Mouse (Mus musculus) CH12.LX (cell line): ENCODE results near the gene Myrfl. TPM values are rescaled to one million over a fixed set of nuclear protein-coding genes. Genes with fewer than 3 reads are reported as not detected.

Experiments used
- DNase-seq: peaks from one replicate; pipeline ENCODE4 v3.0.0-alpha.2; 2013; ENCODE audit errors: extremely low read depth
- H3K27ac ChIP-seq: 2 replicates; pipeline ENCODE4 v1.5.1; 2012; ENCODE audit warnings: low read depth, mild to moderate bottlenecking, control low read depth, moderate library complexity; ENCODE audit not compliant: insufficient read depth
- H3K27me3 ChIP-seq: replicated peaks from 2 replicates; pipeline ENCODE3; 2012; ENCODE audit warnings: inconsistent platforms
- H3K36me3 ChIP-seq, 2 experiments: replicated peaks in 1 of 2; 2 replicates each; pipeline versions ENCODE3 to v1.6.1; 2012; ENCODE audit warnings: inconsistent platforms in 1 of 2, low read length in 1 of 2, mild to moderate bottlenecking in 1 of 2, mixed read lengths in 1 of 2, moderate library complexity in 1 of 2; ENCODE audit not compliant: control insufficient read depth in 1 of 2, insufficient read depth in 1 of 2
- H3K4me1 ChIP-seq, 2 experiments: 2 replicates each; pipeline ENCODE4 v1.6.1; 2012; ENCODE audit warnings: inconsistent platforms in 1 of 2, moderate library complexity in 1 of 2; ENCODE audit not compliant: insufficient read depth in 2 of 2, control insufficient read depth in 1 of 2
- H3K4me2 ChIP-seq: 2 replicates; pipeline ENCODE4 v1.6.1; 2012; ENCODE audit warnings: low read depth, mild to moderate bottlenecking, control low read depth; ENCODE audit not compliant: poor library complexity, insufficient read depth, severe bottlenecking
- H3K4me3 ChIP-seq, 3 experiments: fragments of 150-350 bp in 1 of 3; sonication (generic) in 1 of 3; replicated peaks in 1 of 3; 2 replicates each; pipeline versions ENCODE3 to v1.5.1; 2011 to 2012; ENCODE audit warnings: low read depth in 2 of 3, low read length in 2 of 3, mild to moderate bottlenecking in 2 of 3, moderate library complexity in 2 of 3, control low read depth in 1 of 3, improper control_type of control experiment in 1 of 3, inconsistent platforms in 1 of 3, mixed read lengths in 1 of 3; ENCODE audit not compliant: poor library complexity in 1 of 3
- H3K79me2 ChIP-seq: replicated peaks from 2 replicates; pipeline ENCODE4 v1.6.1; 2012; ENCODE audit warnings: mild to moderate bottlenecking, moderate library complexity; ENCODE audit not compliant: control insufficient read depth, poor library complexity, insufficient read depth, severe bottlenecking; ENCODE audit errors: extremely low read depth
- H3K9ac ChIP-seq: 2 replicates; pipeline ENCODE4 v1.6.1; 2012; ENCODE audit warnings: low read depth, mild to moderate bottlenecking, control low read depth, moderate library complexity; ENCODE audit not compliant: insufficient read depth
- H3K9me3 ChIP-seq: replicated peaks from 2 replicates; pipeline ENCODE3; 2012; ENCODE audit warnings: low read length, inconsistent platforms, mixed read lengths
- BHLHE40 ChIP-seq: IDR thresholded peaks from 2 replicates; pipeline ENCODE4 v1.6.1; 2011; ENCODE audit warnings: mild to moderate bottlenecking, low read depth, low read length, improper control_type of control experiment
- CHD1 ChIP-seq: IDR thresholded peaks from 2 replicates; pipeline ENCODE4 v1.6.1; 2012; ENCODE audit warnings: low read depth, low read length, improper control_type of control experiment, inconsistent platforms
- CTCF ChIP-seq, 2 experiments: IDR thresholded peaks in 1 of 2; conservative IDR thresholded peaks in 1 of 2; 2 replicates each; pipeline ENCODE4 v1.5.1; 2011 to 2012; ENCODE audit warnings: low read depth in 2 of 2, low read length in 2 of 2, improper control_type of control experiment in 1 of 2, inconsistent platforms in 1 of 2, mild to moderate bottlenecking in 1 of 2, moderate library complexity in 1 of 2
- E2F4 ChIP-seq: IDR thresholded peaks from 2 replicates; pipeline ENCODE4 v1.6.1; 2011; ENCODE audit warnings: low read depth, low read length, improper control_type of control experiment; ENCODE audit not compliant: insufficient replicate concordance
- ELF1 ChIP-seq: IDR thresholded peaks from 2 replicates; pipeline ENCODE4 v1.6.1; 2014; ENCODE audit warnings: low read depth, mild to moderate bottlenecking, inconsistent platforms, low read length, improper control_type of control experiment
- ETS1 ChIP-seq: conservative IDR thresholded peaks from 2 replicates; pipeline ENCODE4 v1.6.1; 2012; ENCODE audit warnings: low read depth, mild to moderate bottlenecking, inconsistent platforms, low read length, improper control_type of control experiment, moderate library complexity
- IRF4 ChIP-seq: IDR thresholded peaks from 2 replicates; pipeline ENCODE4 v1.6.1; 2014; ENCODE audit warnings: low read depth, mild to moderate bottlenecking, inconsistent platforms, low read length, improper control_type of control experiment
- JUN ChIP-seq: IDR thresholded peaks from 2 replicates; pipeline ENCODE4 v1.6.1; 2011; ENCODE audit warnings: low read depth, mild to moderate bottlenecking, low read length, improper control_type of control experiment, moderate library complexity; ENCODE audit not compliant: insufficient read depth
- KAT2A ChIP-seq: IDR thresholded peaks from 2 replicates; pipeline ENCODE4 v1.6.1; 2012; ENCODE audit warnings: low read length, improper control_type of control experiment, inconsistent platforms; ENCODE audit not compliant: insufficient replicate concordance
- MAX ChIP-seq: IDR thresholded peaks from 2 replicates; pipeline ENCODE4 v1.6.1; 2011; ENCODE audit warnings: low read length, improper control_type of control experiment
- MAZ ChIP-seq: IDR thresholded peaks from 2 replicates; pipeline ENCODE4 v1.6.1; 2012; ENCODE audit warnings: low read depth, mild to moderate bottlenecking, inconsistent platforms, low read length, improper control_type of control experiment, moderate library complexity
- MEF2A ChIP-seq: IDR thresholded peaks from 2 replicates; pipeline ENCODE4 v1.6.1; 2014; ENCODE audit warnings: low read depth, mild to moderate bottlenecking, inconsistent platforms, low read length, improper control_type of control experiment, borderline replicate concordance
- MXI1 ChIP-seq: IDR thresholded peaks from 2 replicates; pipeline ENCODE4 v1.6.1; 2011; ENCODE audit warnings: mild to moderate bottlenecking, low read depth, low read length, improper control_type of control experiment
- MYC ChIP-seq: IDR thresholded peaks from 2 replicates; pipeline ENCODE4 v1.6.1; 2011; ENCODE audit warnings: low read depth, mild to moderate bottlenecking, improper control_type of control experiment, low read length
- NELFE ChIP-seq: IDR thresholded peaks from 2 replicates; pipeline ENCODE4 v1.6.1; 2011; ENCODE audit warnings: low read depth, low read length, improper control_type of control experiment
- NRF1 ChIP-seq: IDR thresholded peaks from 2 replicates; pipeline ENCODE4 v1.6.1; 2014; ENCODE audit warnings: low read depth, mild to moderate bottlenecking, inconsistent platforms, low read length, improper control_type of control experiment, moderate library complexity
- POLR2A ChIP-seq: IDR thresholded peaks from 2 replicates; pipeline ENCODE4 v1.6.1; 2011; ENCODE audit warnings: low read depth, mild to moderate bottlenecking, improper control_type of control experiment, low read length
- RAD21 ChIP-seq: IDR thresholded peaks from 2 replicates; pipeline ENCODE4 v1.6.1; 2011; ENCODE audit warnings: low read depth, mild to moderate bottlenecking, low read length, improper control_type of control experiment, moderate library complexity
- SIN3A ChIP-seq: IDR thresholded peaks from 2 replicates; pipeline ENCODE4 v1.6.1; 2012; ENCODE audit warnings: low read length, improper control_type of control experiment, inconsistent platforms
- SMC3 ChIP-seq: IDR thresholded peaks from 2 replicates; pipeline ENCODE4 v1.6.1; 2011; ENCODE audit warnings: low read depth, low read length, improper control_type of control experiment
- TBP ChIP-seq: conservative IDR thresholded peaks from 2 replicates; pipeline ENCODE4 v1.6.1; 2011; ENCODE audit warnings: low read depth, low read length, improper control_type of control experiment
- UBTF ChIP-seq: IDR thresholded peaks from 2 replicates; pipeline ENCODE4 v1.6.1; 2012; ENCODE audit warnings: low read depth, mild to moderate bottlenecking, inconsistent platforms, low read length, improper control_type of control experiment, moderate library complexity
- USF1 ChIP-seq: IDR thresholded peaks from 2 replicates; pipeline ENCODE4 v1.6.1; 2014; ENCODE audit warnings: low read depth, mild to moderate bottlenecking, inconsistent platforms, low read length, improper control_type of control experiment
- ZC3H11A ChIP-seq: IDR thresholded peaks from 2 replicates; pipeline ENCODE4 v1.6.1; 2012; ENCODE audit warnings: low read depth, mild to moderate bottlenecking, inconsistent platforms, low read length, improper control_type of control experiment
- ZNF384 ChIP-seq: IDR thresholded peaks from 2 replicates; pipeline ENCODE4 v1.6.1; 2012; ENCODE audit warnings: low read depth, low read length, improper control_type of control experiment, inconsistent platforms
- dilution Hi-C: fragments of 300-500 bp; cut with MboI; formaldehyde crosslinking; loops from 2 replicates; pipeline ENCODE4 v1.14.3; 2020; ENCODE audit warnings: low sequenced_read_pairs; ENCODE audit not compliant: extremely low pct_unique_long_range_greater_than_20kb, extremely low pct_ligation_motif_present
- in situ Hi-C: fragments of 300-500 bp; cut with MboI; formaldehyde crosslinking; loops from 3 replicates; pipeline ENCODE4 v1.14.3; 2019; ENCODE audit warnings: low sequenced_read_pairs, low pct_ligation_motif_present, low pct_unique_long_range_greater_than_20kb, mixed read lengths
- polyA plus RNA-seq: library from polyadenylated mRNA; unstranded; fragments of >175 nt; gene quantifications from 2 replicates; pipeline ENCODE4 v1.2.1, GENCODE M21; 2012; ENCODE audit warnings: low read depth; ENCODE audit not compliant: insufficient read length
- total RNA-seq, 2 experiments: library from RNA; depleted of rRNA; stranded (reverse); fragments of 300-350 nt in 1 of 2; fragments of >200 nt in 1 of 2; gene quantifications; 2 replicates each; pipeline ENCODE4 v1.2.3; 2012 to 2014

Myrfl gene
- total and polyA plus RNA-seq, 3 experiments, result not detected

- Histone ChIP-seq H3K27me3 (no peaks in the 10 kb centered on the region), H3K9me3 (no peaks in the 10 kb centered on the region), H3K79me2 (no peaks in the 10 kb centered on the region), H3K9ac (no peak overlapping the region), H3K4me1 (peaks cover 2 to 7% of the 10 kb centered on the region in 2 experiments; a peak in 2 of 4 replicates), H3K4me2 (no peak overlapping the region), H3K27ac (no peak overlapping the region), H3K36me3 (no peaks in the 10 kb centered on the region), H3K4me3 (no peak overlapping the region)
- no peak for DNase-seq
- no peak for TF ChIP-seq MXI1
- TF ChIP-seq JUN, result no peak
- no peak for TF ChIP-seq MYC
- no peak for TF ChIP-seq MAZ
- TF ChIP-seq CHD1, result no peak
- no peak for TF ChIP-seq ZNF384
- TF ChIP-seq KAT2A, result no peak
- in situ Hi-C loops (no loop called here), dilution Hi-C loops (no loop called here)
Measured at GRCm38 (mm10) chr10:116853159-116853845, 43.4 kb downstream of the Myrfl start.

GRCm38 (mm10) chr10:116848749-116849473 is 47.8 kb downstream of the Myrfl start:
- no peak for TF ChIP-seq UBTF
- peak; percentile 58; the same call in 1 of the 2 replicates for TF ChIP-seq MAX
- peak; percentile 86 to 92 for TF ChIP-seq CTCF (conservative IDR thresholded peaks at IDR 0.05 in 1 of 2, IDR thresholded peaks at IDR 0.05 in 1 of 2; ENCODE audit: low read depth in 2 of 2, low read length in 2 of 2)
- TF ChIP-seq RAD21, result peak; percentile 89
- 0 out of 2 replicates have a peak, but pooled peaks have one; percentile 30 for TF ChIP-seq SIN3A
- peak; percentile 49; the same call in 1 of the 2 replicates for TF ChIP-seq MEF2A
- peak; percentile 27; the same call in 1 of the 2 replicates for TF ChIP-seq IRF4
- TF ChIP-seq NRF1, result no peak
- TF ChIP-seq ZC3H11A, result peak; percentile 69
- no peak for TF ChIP-seq E2F4
- TF ChIP-seq ZNF384, result no peak
- TF ChIP-seq NELFE, result peak; percentile 38; the same call in 1 of the 2 replicates
- TF ChIP-seq ELF1, result 0 out of 2 replicates have a peak, but pooled peaks have one; percentile 27
- no peak for TF ChIP-seq KAT2A
- peak; percentile 75 for TF ChIP-seq MYC
- no peak for TF ChIP-seq USF1
- no peak for TF ChIP-seq POLR2A
- peak; percentile 91 for TF ChIP-seq SMC3
- no peak for TF ChIP-seq TBP
- TF ChIP-seq ETS1, result no peak
- 0 out of 2 replicates have a peak, but pooled peaks have one; percentile 15 for TF ChIP-seq BHLHE40
- TF ChIP-seq, all 38 proteins: peak for 12
- H3K79me2 ChIP-seq, result no peaks in the 10 kb centered on the region
- H3K27me3 ChIP-seq, result peaks cover 2% of the 10 kb centered on the region
- no peaks in the 10 kb centered on the region for H3K36me3 ChIP-seq
- DNase-seq, result peak; percentile 65
- no peaks in the 10 kb centered on the region for H3K9me3 ChIP-seq
- peak overlapping the region in 2 of 3 experiments; percentile 9 to 25 for H3K4me3 ChIP-seq
- no peak overlapping the region; the same call in 1 of the 2 replicates for H3K9ac ChIP-seq
- dilution Hi-C loops (no loop called here), in situ Hi-C loops (loop anchor here (25.0 kb wide), 3 partner anchors 237 to 512 kb away; partner anchors contain the start of gene Kcnmb4)
- no peak overlapping the region for H3K27ac ChIP-seq
- peak overlapping the region; percentile 82 for H3K4me2 ChIP-seq
- peaks cover 2 to 9% of the 10 kb centered on the region in 2 experiments; a peak in 3 of 4 replicates for H3K4me1 ChIP-seq
